Mouse (Mus musculus) lung, postnatal 0 days (tissue): ENCODE measurements at regions not wholly inside any gene's neighbourhood (a gene's known extent, or its start where the extent isn't known, plus 50 kb on each side); places are given as distances from the start of the nearest gene placed in this dataset.

ENCODE experiments used
- ATAC-seq: fragments of 200-750 bp; cut with Nextera tagmentation; 2 replicates; pipeline ENCODE4 v1.8.0; 2017; ENCODE audit warnings: moderate library complexity
- DNase-seq: peaks from one replicate; pipeline ENCODE4 v3.0.0-alpha.2; 2016; ENCODE audit warnings: low spot score
- H3K27ac ChIP-seq: fragments of 300-500 bp; sonication (generic); 2 replicates; pipeline ENCODE4 v1.5.1; 2014; ENCODE audit warnings: antibody characterized with exemption, mild to moderate bottlenecking, low read length, mixed read lengths
- H3K27me3 ChIP-seq: fragments of 300-500 bp; sonication (generic); replicated peaks from 2 replicates; pipeline ENCODE4 v1.6.1; 2014; ENCODE audit warnings: low read length, mixed read lengths; ENCODE audit not compliant: insufficient read depth
- H3K36me3 ChIP-seq: fragments of 300-500 bp; sonication (generic); 2 replicates; pipeline ENCODE4 v1.6.1; 2014; ENCODE audit warnings: low read length, mixed read lengths; ENCODE audit not compliant: insufficient read depth
- H3K4me1 ChIP-seq: fragments of 300-500 bp; sonication (generic); 2 replicates; pipeline ENCODE4 v1.6.1; 2014; ENCODE audit warnings: antibody characterized with exemption, low read depth, low read length, mixed read lengths; ENCODE audit not compliant: insufficient read depth
- H3K4me2 ChIP-seq: fragments of 300-500 bp; sonication (generic); replicated peaks from 2 replicates; pipeline ENCODE4 v1.6.1; 2014; ENCODE audit warnings: low read depth, mild to moderate bottlenecking, low read length, moderate library complexity, mixed read lengths
- H3K4me3 ChIP-seq: fragments of 300-500 bp; sonication (generic); 2 replicates; pipeline ENCODE4 v1.5.1; 2014; ENCODE audit warnings: low read depth, low read length
- H3K9ac ChIP-seq: fragments of 300-500 bp; sonication (generic); replicated peaks from 2 replicates; pipeline ENCODE4 v1.6.1; 2014; ENCODE audit warnings: low read depth, mild to moderate bottlenecking
- H3K9me3 ChIP-seq: fragments of 300-500 bp; sonication (generic); 2 replicates; pipeline ENCODE4 v1.6.1; 2016; ENCODE audit warnings: low read length, mixed read lengths
- CTCF ChIP-seq: IDR thresholded peaks from 2 replicates; pipeline ENCODE4 v1.5.1; 2016; ENCODE audit warnings: antibody characterized with exemption, mild to moderate bottlenecking
- EP300 ChIP-seq: IDR thresholded peaks from 2 replicates; pipeline ENCODE4 v1.6.1; 2016; ENCODE audit warnings: antibody characterized with exemption, mild to moderate bottlenecking, control low read depth
- WGBS: fragments of 180-500 bp; shearing (Covaris S2); extraction: QIAGEN DNeasy Blood & Tissue Kit; methylation state at CpG from one replicate; pipeline ENCODE4 v1.1.7; 2014; 5-methylcytosine and 5-hydroxymethylcytosine counted together

GRCm38 (mm10) chr6:108717681-108718080 lies 57.3 kb downstream of the Bhlhe40 start:
- no peaks in the 10 kb centered on the region for H3K36me3 ChIP-seq
- H3K9ac ChIP-seq = no peak overlapping the region
- no peaks in the 10 kb centered on the region for H3K27me3 ChIP-seq
- no peaks in the 10 kb centered on the region for H3K4me1 ChIP-seq
- no peak overlapping the region for H3K4me3 ChIP-seq
- no peak overlapping the region for H3K4me2 ChIP-seq
- H3K27ac ChIP-seq = no peak overlapping the region
- no peak for ATAC-seq
- 28% methylated on average over 3 of the region's 4 CpGs for WGBS
- H3K9me3 ChIP-seq = no peaks in the 10 kb centered on the region
- TF ChIP-seq CTCF (no peak), EP300 (no peak)
- DNase-seq = no peak

- Histone ChIP-seq H3K4me2 (no peak overlapping the region), H3K27me3 (no peaks in the 10 kb centered on the region), H3K27ac (no peak overlapping the region), H3K36me3 (no peaks in the 10 kb centered on the region), H3K4me1 (no peaks in the 10 kb centered on the region), H3K4me3 (no peak overlapping the region), H3K9me3 (no peaks in the 10 kb centered on the region), H3K9ac (no peak overlapping the region)
- WGBS = 86% methylated on average over 3 of the region's 3 CpGs
- DNase-seq = no peak
- TF ChIP-seq EP300 (no peak), CTCF (no peak)
- no peak for ATAC-seq
Observed at GRCm38 (mm10) chr6:108718887-108719286, 58.5 kb downstream of the Bhlhe40 start.

DNA sequence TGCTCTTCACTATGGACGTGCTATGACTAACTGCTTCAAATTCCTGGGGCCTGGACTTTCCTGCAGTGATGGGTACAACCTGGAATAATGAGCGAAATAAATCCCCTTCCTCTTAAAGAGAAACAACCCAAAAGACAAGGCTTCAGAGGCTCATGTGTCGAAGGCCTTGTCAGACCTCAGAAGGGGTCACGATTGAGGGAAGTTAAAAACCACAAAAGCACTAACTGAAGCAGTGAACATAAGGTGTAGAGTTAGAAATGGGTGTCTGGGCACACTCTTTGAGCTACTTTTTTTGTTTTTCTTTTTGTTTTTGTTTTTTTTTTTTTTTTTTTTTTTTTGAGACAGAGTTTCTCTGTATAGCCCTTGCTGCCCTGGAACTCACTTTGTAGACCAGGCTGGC lies 59.5 kb downstream of the Bhlhe40 start:
- WGBS = 72% methylated on average over 4 of the region's 4 CpGs
- no peaks in the 10 kb centered on the region for H3K9me3 ChIP-seq
- no peak for TF ChIP-seq CTCF
- TF ChIP-seq EP300 = no peak
- DNase-seq = no peak
- no peak overlapping the region for H3K4me3 ChIP-seq
- H3K9ac ChIP-seq = no peak overlapping the region
- no peak overlapping the region for H3K4me2 ChIP-seq
- no peaks in the 10 kb centered on the region for H3K4me1 ChIP-seq
- H3K27me3 ChIP-seq = no peaks in the 10 kb centered on the region
- H3K36me3 ChIP-seq = no peaks in the 10 kb centered on the region
- no peak for ATAC-seq
- no peak overlapping the region for H3K27ac ChIP-seq

DNA sequence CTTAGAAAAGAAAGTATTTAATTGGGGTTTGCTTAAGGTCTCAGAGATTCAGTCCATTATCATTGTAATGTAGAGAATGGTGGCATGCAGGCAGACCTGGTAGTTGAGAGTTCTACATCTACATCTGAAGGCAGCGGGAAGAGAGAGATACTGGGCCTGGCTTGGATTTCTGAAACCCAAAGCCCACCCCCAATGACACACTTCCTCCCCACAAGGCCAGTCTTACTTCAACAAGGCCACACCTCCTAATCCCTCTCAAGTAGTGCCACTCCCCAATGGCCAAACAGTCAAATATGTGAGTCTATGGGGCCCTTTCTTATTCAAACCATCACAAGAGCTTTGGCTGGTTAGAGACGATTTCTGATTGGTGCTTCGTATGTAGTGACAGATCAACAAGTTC lies 60.5 kb downstream of the Bhlhe40 start:
- Histone ChIP-seq H3K4me1 (no peaks in the 10 kb centered on the region), H3K4me2 (no peak overlapping the region), H3K9ac (no peak overlapping the region), H3K27me3 (no peaks in the 10 kb centered on the region), H3K36me3 (no peaks in the 10 kb centered on the region), H3K4me3 (no peak overlapping the region), H3K9me3 (no peaks in the 10 kb centered on the region), H3K27ac (no peak overlapping the region)
- DNase-seq = no peak
- ATAC-seq = no peak
- no peak for TF ChIP-seq EP300
- no peak for TF ChIP-seq CTCF
- WGBS = 85% methylated on average over 3 of the region's 3 CpGs

DNA sequence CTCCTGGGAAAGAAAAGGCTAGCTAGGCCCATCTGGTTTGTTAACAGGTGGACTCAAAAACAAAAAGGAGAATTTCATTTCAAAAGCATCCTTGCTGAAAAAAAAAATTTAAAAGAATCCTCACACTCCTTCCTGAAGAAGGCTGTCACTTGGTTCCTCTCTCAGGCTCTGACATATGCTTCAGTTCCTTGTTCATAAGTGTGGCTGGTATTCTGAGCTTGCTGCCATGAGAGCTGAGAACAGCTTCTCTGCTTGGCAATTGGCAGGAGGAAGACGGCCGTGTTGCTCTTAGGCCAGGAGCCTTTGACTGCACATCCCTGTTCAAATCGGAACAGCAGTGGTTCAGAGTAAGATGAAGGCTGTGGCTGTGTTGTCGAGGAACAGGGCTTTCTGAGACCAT lies 61.1 kb downstream of the Bhlhe40 start:
- ATAC-seq = no peak
- WGBS = 71% methylated on average over 4 of the region's 4 CpGs
- H3K9me3 ChIP-seq = no peaks in the 10 kb centered on the region
- H3K4me2 ChIP-seq = no peak overlapping the region
- no peak overlapping the region for H3K9ac ChIP-seq
- no peak for DNase-seq
- H3K36me3 ChIP-seq = no peaks in the 10 kb centered on the region
- H3K27ac ChIP-seq = no peak overlapping the region
- no peaks in the 10 kb centered on the region for H3K27me3 ChIP-seq
- no peak for TF ChIP-seq EP300
- no peak for TF ChIP-seq CTCF
- H3K4me1 ChIP-seq = no peaks in the 10 kb centered on the region
- H3K4me3 ChIP-seq = no peak overlapping the region

DNA sequence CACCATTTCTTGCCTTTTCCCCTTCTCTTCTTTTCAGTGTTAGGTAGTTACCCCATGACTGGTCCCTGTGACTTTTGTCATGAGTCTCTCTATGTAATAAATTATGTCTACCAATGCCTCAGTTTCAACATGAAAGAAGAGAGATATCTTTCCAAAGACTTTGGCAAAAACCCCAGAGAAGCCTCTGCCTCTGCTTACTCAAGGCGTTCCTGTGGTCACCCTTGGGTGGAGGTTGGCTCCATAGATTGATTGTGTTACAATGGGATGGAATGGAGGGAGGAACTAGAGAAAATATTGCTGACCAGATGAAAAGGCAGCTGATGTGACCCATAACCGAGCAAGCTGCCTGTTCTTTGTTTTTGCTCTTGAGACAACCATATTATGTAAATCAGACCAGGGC lies 59.7 kb upstream of the Arl8b start:
- ATAC-seq (no peak), DNase-seq (no peak)
- Histone ChIP-seq H3K4me2 (no peak overlapping the region), H3K9ac (no peak overlapping the region), H3K36me3 (no peaks in the 10 kb centered on the region), H3K9me3 (no peaks in the 10 kb centered on the region), H3K4me1 (no peaks in the 10 kb centered on the region), H3K27ac (no peak overlapping the region), H3K27me3 (no peaks in the 10 kb centered on the region), H3K4me3 (no peak overlapping the region)
- no peak for TF ChIP-seq CTCF
- TF ChIP-seq EP300 = no peak
- WGBS = 63% methylated on average over 2 of the region's 2 CpGs

DNA sequence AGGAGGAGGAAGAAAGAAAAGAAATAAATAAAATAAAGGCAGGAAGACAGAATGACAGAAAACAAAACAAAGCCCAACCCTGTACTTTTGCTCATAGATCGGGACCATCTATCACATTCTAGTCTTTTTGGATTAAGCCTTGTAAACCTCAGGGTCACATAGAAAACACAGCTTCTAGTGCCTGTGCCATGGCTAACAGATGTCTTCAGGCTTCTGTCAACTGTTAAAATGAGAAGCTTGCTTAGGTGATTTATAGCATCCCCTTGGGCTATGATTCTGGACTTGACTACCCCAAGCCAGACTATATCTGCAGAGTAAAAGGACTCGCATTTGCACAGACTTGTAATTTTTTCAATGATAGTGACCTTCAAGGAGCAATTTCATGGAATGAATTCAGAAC lies 59.1 kb upstream of the Arl8b start:
- no peaks in the 10 kb centered on the region for H3K4me1 ChIP-seq
- H3K27me3 ChIP-seq = no peaks in the 10 kb centered on the region
- WGBS = 84% methylated on average over 2 of the region's 2 CpGs
- DNase-seq = no peak
- H3K9ac ChIP-seq = no peak overlapping the region
- no peak for TF ChIP-seq CTCF
- no peak for TF ChIP-seq EP300
- no peaks in the 10 kb centered on the region for H3K9me3 ChIP-seq
- H3K27ac ChIP-seq = no peak overlapping the region
- H3K4me2 ChIP-seq = no peak overlapping the region
- no peak for ATAC-seq
- no peak overlapping the region for H3K4me3 ChIP-seq
- H3K36me3 ChIP-seq = no peaks in the 10 kb centered on the region
